Mouse (Mus musculus) liver, adult 2 months (tissue): ENCODE measurements around the gene Tmigd1.

Source experiments
- CTCF ChIP-seq: fragments of 200-500 bp; IDR thresholded peaks from 2 replicates; pipeline ENCODE4 v1.5.1; 2011; ENCODE audit warnings: low read depth, low read length, control low read depth
- POLR2A ChIP-seq: fragments of 200-500 bp; IDR thresholded peaks from 2 replicates; pipeline ENCODE4 v1.6.1; 2011; ENCODE audit warnings: low read length, control low read depth; ENCODE audit not compliant: insufficient read depth; ENCODE audit errors: extremely low read depth

GRCm38 (mm10) chr11:76920607-76921006 lies 18.6 kb downstream of the Tmigd1 start:
- TF ChIP-seq POLR2A: no peak
- no peak for TF ChIP-seq CTCF
